Mouse (Mus musculus) G1E-ER4 (cell line): ENCODE measurements around the gene Ugt2b5. TPM values are rescaled to one million over a fixed set of nuclear protein-coding genes. Genes with fewer than 3 reads are reported as not detected.
"Not testable (repeated sequence)": the region's sequence is repeated elsewhere in the genome, so short reads cannot be mapped to it uniquely, and the experiment has no call there.

Experiments
- GATA1 ChIP-seq: IDR thresholded peaks from one replicate; pipeline ENCODE4 v1.8.0; 2012; ENCODE audit warnings: low read length, inconsistent platforms
- polyA plus RNA-seq: library from polyadenylated mRNA; stranded (reverse); fragments of >175 nt; gene quantifications from 2 replicates; pipeline ENCODE4 v1.2.3, GENCODE M21; 2012

The Ugt2b5 gene
- not detected in 2 replicates for polyA plus RNA-seq

- TF ChIP-seq GATA1, result not testable (repeated sequence)
Measured at GRCm38 (mm10) chr5:87140196-87140595, at the start of gene Ugt2b5. TSS of gene Ugt2b5 (minus strand) at chr5:87140318.

- TF ChIP-seq GATA1, result no peak
Measured at GRCm38 (mm10) chr5:87174671-87175070, 34.6 kb upstream of the Ugt2b5 start.

DNA sequence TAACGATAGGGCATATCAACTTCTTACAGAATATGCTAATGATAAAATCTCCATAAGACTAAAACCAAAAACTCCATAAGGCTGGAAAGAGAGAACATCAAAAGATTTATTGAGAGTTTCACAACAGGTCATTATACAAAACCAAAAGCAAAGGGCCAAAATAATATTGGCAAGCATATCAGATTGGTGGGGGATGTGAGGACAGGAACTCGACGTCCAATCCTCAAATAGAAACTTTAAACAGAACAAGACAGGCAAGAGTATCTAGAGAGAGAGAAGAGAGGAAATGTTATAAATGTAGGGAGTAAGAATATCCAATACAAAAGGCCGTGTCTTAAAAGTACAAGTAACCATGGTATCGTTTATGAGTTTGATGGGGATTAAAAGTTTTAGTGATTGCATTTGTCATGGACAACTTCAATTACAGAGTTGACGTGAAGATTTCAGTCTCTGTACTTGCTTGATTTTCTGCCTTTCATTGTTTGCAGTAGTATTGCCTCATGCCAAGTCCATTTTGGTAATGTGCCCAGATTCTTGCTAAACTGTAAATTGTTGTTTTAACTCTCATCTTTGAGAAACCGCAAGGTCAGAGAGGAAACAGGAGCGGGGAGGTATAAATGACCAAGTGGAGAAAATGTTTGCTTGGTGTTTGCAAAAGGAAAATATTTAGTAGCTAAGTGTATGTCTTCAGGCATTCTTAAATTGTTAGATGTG is 7.8 kb upstream of the Ugt2b5 start:
- no peak for TF ChIP-seq GATA1

DNA sequence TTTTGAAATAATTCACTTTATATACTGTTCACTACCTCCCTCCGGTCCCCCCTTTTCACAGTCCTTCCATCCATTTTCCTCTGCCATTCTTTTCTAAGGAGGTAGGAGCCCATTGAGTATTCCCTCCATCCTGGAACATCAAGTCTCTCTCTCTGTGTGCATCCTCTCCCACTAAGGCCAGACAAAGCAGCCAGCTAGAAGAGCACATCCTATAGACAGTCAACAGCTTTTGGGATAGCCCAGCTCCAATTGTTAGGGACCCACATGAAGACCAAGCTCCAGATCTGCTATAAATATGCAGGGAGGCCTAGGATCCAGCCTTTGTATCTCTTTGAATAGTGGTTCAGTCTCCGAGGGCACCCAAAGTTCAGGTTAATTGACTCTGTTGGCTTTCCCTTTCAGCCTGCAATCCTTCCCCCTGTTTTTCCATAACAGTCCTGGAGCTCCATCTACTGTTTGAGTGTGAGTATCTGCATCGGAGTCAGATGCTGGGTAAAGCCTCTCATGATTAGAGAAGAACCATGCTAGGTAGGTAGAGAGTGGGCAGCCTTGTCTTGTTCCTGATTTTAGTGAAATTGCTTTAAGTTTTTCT is 2.8 kb upstream of the Ugt2b5 start:
- TF ChIP-seq GATA1, result no peak

GRCm38 (mm10) chr5:87092346-87093027 is 47.6 kb downstream of the Ugt2b5 start, which contains the start of gene Ugt2b36:
TSS of gene Ugt2b36 (minus strand) at chr5:87092555.
- TF ChIP-seq GATA1, result no peak

- TF ChIP-seq GATA1, result no peak
Measured at GRCm38 (mm10) chr5:87091111-87091510, 49.0 kb downstream of the Ugt2b5 start.

DNA sequence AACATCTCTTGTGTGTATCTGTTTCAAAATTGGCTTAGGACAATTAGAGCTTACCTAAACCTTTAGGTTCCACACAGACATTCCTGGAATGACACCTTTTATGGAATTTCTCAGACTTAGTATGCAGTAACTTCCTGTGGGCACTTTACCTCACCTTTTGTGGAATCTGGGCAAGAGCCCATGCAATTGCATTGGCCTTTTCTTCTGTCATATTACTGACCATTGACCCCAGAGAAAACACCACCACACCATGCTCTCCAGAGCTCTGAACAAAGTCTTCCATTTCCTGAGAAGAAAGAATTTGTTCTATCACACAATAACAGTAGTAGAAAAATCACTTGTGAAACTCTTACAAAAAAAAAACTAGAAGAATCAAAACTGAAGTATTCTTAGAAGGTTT is 50.9 kb downstream of the Ugt2b5 start:
- no peak for TF ChIP-seq GATA1

GRCm38 (mm10) chr5:87086269-87086668 is 53.8 kb downstream of the Ugt2b5 start:
- no peak for TF ChIP-seq GATA1

Other genes with a start within 250 kb of the Ugt2b5 start
- not detected in 2 replicates for gene Ugt2b34, start 233.4 kb downstream of the Ugt2b5 start, polyA plus RNA-seq
- not detected in 2 replicates for gene Ugt2b1, start 213.8 kb downstream of the Ugt2b5 start, polyA plus RNA-seq
- gene Ugt2b35, start 139.5 kb downstream of the Ugt2b5 start, polyA plus RNA-seq, result not detected in 2 replicates
- gene Ugt2b36, start 47.8 kb downstream of the Ugt2b5 start, polyA plus RNA-seq, result not detected in 2 replicates
- not detected in 2 replicates for gene Ugt2b37, start 114.5 kb upstream of the Ugt2b5 start, polyA plus RNA-seq
- gene Ugt2a3, start 196.9 kb upstream of the Ugt2b5 start, polyA plus RNA-seq, result not detected in 2 replicates